Mouse (Mus musculus) embryonic fibroblast, embryonic 13.5 days (primary cell): ENCODE results near the gene Tk1. TPM values are rescaled to one million over a fixed set of nuclear protein-coding genes. Genes with fewer than 3 reads are reported as not detected.
A peak's percentile ranks its signal among the peaks of the same experiment; 100 is the strongest.

Experiments
- H3K27ac ChIP-seq: 2 replicates; pipeline ENCODE4 v1.5.1; 2012; ENCODE audit warnings: low read length, control low read depth, inconsistent platforms; ENCODE audit not compliant: insufficient read depth
- H3K4me1 ChIP-seq: 2 replicates; pipeline ENCODE4 v1.6.1; 2011; ENCODE audit warnings: low read length; ENCODE audit not compliant: control insufficient read depth, insufficient read depth
- H3K4me3 ChIP-seq: 2 replicates; pipeline ENCODE4 v1.5.1; 2011; ENCODE audit warnings: mild to moderate bottlenecking, control low read depth, low read length; ENCODE audit not compliant: insufficient read depth
- CTCF ChIP-seq: IDR thresholded peaks from 2 replicates; pipeline ENCODE4 v1.5.1; 2011; ENCODE audit warnings: mild to moderate bottlenecking, control low read depth, low read length, moderate library complexity, borderline replicate concordance; ENCODE audit not compliant: insufficient read depth
- POLR2A ChIP-seq: IDR thresholded peaks from 2 replicates; pipeline ENCODE4 v1.6.1; 2011; ENCODE audit warnings: low read depth, mild to moderate bottlenecking, control low read depth, low read length, moderate library complexity
- polyA plus RNA-seq: library from polyadenylated mRNA; stranded (reverse); fragments of >200 nt; gene quantifications from 2 replicates; pipeline ENCODE4 v1.2.4, GENCODE M21; 2011; ENCODE audit warnings: low read depth; ENCODE audit not compliant: missing spikeins, insufficient read length

Gene Tk1
- polyA plus RNA-seq, 1 experiment: 61.9 TPM

DNA sequence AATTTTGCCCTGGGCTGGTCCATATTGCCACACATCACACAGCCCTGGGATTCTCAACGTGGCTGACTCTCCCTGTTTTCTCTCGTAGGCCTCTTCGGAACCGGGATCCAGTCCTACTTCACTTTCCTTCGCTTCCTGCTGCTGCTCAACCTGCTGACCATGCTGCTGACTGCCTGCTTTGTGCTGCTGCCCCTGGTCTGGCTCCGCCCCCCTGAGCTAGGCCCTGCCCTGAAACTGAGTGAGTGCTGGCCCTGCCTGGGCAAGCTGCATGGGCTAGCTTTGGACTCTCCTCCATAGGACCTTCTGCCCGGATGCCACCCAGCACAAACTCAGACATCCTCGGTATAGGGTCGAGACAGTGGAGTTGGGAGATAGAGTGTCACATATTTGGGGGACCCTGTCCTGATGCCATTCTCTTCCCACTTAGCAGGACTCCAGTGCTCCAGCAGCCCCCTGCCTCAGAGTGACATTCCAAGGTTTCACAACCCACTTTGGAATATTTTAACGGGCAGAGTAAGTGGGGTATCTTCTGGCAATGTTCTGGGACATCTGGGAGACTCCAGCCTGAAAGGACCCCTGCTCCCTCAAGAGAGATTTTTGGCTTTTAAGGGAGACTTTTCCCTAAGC, 42.1 kb downstream of the Tk1 start:
- no peak for TF ChIP-seq CTCF
- no peak for TF ChIP-seq POLR2A
- no peak overlapping the region for H3K4me3 ChIP-seq
- H3K4me1 ChIP-seq: peaks cover 5% of the 10 kb centered on the region; the same call in 1 of the 2 replicates
- no peak overlapping the region for H3K27ac ChIP-seq

DNA sequence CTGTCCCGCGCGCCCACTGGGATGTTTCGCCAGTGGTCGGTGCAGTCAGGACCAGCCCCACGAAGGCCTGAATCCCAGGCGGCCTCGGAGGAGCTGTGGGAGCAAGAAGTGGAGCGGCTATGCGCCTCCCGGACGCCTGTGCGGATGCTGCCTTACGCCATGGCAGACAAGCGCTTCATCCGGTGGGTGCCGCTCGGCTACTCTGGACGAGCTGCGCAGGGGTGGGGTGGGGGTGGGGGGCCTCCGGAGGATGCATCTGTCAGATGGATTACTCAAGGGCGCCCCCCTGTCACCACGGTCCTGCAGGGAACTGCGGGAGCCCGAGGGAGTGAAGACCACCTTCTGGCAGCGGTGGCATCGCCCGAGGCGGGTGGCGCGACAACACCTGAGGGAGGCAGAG, 42.8 kb downstream of the Tk1 start:
- no peak for TF ChIP-seq POLR2A
- TF ChIP-seq CTCF: 0 out of 2 replicates have a peak, but pooled peaks have one; percentile 14
- Histone ChIP-seq H3K4me3 (no peak overlapping the region), H3K27ac (no peak overlapping the region), H3K4me1 (peaks cover 5% of the 10 kb centered on the region; the same call in 1 of the 2 replicates)

DNA sequence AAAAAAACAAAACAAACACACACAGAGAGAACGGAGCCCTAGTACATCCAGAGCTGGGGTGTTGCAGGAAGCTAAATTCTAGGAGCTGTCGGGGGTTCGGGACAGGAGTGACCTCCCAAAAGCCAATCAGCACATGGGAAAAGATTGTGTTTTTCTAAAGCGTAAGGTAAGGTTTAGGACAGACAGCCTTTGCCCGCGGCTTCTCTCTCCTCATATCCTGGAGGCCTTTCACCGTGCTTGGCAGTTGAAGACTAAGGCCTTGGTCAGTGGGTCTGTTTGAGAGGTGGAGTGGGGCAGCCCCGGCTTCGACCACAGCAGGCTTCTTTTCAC, 43.2 kb downstream of the Tk1 start:
- H3K4me1 ChIP-seq: peaks cover 5% of the 10 kb centered on the region; the same call in 1 of the 2 replicates
- no peak overlapping the region for H3K4me3 ChIP-seq
- H3K27ac ChIP-seq: no peak overlapping the region
- no peak for TF ChIP-seq POLR2A
- no peak for TF ChIP-seq CTCF

DNA sequence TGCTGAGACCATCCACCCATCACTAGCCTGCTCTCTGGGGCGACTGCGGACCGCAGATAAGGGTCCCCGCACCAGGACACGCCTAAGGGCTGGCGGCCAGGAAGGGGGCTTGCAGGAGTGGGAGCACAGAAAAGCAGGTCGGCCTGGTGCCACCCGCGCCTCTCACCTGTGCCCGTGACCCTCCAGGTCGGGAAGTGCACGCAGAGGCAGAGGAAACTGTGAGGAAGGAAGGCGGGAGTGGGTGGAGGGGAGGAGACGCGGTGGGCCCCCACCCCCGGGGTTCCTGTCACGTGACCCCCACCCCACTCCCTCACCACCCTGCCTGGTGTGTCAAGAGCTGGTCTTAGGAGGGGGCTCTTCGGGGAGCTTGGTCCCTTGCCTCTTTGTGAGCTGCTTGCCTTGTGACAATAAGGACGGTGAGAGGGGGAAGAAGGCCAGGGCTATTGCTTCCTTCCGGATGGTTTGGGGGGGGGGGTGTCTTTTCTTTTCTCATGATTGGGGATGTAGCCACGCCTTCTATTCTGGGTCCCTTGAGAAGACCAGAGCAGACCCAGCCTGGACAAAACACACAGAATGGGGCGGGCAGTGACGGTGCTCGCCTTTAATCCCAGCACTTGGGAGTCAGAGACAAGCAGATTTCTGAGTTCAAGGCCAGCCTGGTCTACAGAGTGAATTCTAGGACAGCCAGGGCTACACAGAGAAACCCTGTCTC, 43.7 kb downstream of the Tk1 start, which contains the start of the genes Tmc8 and Tmc6:
Tmc8 (plus strand) TSS at position 84 of the 712 bp plus-strand sequence.
Tmc6 (minus strand) TSS at position 206 of the 712 bp plus-strand sequence.
- Histone ChIP-seq H3K4me3 (0 out of 2 replicates have a peak within 1 kb of the TSS, but pooled peaks have one; percentile 3), H3K27ac (peak within 1 kb of the TSS; percentile 61), H3K4me1 (peaks cover 5% of the 10 kb centered on the region; the same call in 1 of the 2 replicates)
- TF ChIP-seq POLR2A (no peak), CTCF (no peak)

DNA sequence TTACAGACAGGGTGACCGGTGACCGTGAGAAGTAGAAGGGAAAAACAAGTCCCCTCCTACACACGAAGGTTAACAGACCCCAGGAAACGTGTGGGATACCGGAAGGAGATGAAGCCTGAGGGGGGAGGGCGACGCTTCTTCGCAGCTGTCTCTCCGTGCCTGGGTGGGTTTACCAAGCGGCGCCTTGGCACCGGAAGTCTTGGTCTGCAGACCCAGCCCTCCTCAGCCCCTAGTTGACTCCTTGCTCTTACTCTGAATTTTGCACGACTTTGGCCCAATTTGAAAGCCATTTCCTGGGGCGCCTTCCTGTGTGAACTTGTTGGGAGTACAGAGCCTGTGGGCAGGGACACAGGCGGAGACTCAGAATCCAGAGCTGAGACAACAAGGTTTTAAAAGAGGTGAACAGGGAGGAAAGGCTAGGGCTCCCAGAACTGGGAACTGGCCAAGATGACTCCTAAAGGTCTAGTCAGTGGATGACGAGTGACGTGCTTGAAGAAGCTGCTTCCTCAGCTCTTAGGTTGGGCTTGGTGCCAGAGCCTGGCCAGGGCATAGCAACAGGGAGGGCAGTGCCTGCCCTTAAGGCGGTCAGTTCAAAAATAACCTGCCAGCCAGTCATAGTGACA, 44.6 kb downstream of the Tk1 start:
- TF ChIP-seq CTCF: no peak
- no peak for TF ChIP-seq POLR2A
- Histone ChIP-seq H3K27ac (peak overlapping the region; percentile 61), H3K4me3 (0 out of 2 replicates have a peak overlapping the region, but pooled peaks have one; percentile 3), H3K4me1 (peaks cover 5% of the 10 kb centered on the region; the same call in 1 of the 2 replicates)

DNA sequence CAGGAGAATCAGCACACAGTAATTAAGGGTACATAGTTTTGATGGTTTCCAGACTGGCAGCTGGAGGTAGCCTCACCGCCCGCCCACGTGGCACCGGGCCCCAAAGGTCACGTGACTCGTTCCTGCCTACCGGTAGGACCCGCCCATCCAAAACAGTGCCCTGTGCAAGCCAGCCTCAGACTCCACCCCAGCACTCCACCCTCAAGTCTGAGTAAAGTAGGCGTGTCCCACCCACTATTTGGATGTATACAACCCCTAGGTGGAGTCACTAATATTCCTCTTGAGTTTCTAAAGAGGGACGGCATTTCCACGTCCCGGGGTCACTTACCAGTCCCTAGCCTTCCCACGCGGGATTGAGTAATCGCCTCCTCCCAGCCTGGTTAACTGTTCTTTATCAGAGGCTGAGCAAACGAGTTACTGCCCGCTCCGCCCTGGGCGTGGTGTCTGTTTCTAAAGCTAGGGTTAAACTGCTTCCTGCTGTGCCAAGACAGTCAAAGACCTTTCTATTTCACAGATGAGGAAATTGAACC, 45.2 kb downstream of the Tk1 start:
- TF ChIP-seq CTCF (no peak), POLR2A (peak; percentile 40)
- peaks cover 5% of the 10 kb centered on the region; the same call in 1 of the 2 replicates for H3K4me1 ChIP-seq
- peak overlapping the region; percentile 52 for H3K4me3 ChIP-seq
- H3K27ac ChIP-seq: peak overlapping the region; percentile 62

DNA sequence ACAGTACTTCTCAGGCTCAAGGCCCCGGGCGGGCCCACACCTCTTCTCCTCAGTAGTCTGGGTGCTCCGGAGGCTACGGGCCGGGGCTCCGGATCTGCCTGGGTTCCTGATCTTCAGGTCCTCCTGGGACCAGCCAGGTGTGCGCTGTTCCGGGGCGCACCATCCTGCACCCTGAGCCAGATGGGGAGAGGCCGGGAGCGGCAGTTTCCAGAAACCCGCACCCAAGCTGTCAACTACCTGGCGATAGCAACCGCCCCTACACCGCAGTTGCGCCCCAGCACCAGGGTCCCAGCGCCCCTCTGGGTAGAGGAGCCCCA, 45.7 kb downstream of the Tk1 start:
- peak overlapping the region; percentile 52 for H3K4me3 ChIP-seq
- peak overlapping the region; percentile 62 for H3K27ac ChIP-seq
- peaks cover 5% of the 10 kb centered on the region; the same call in 1 of the 2 replicates for H3K4me1 ChIP-seq
- no peak for TF ChIP-seq POLR2A
- TF ChIP-seq CTCF: no peak

DNA sequence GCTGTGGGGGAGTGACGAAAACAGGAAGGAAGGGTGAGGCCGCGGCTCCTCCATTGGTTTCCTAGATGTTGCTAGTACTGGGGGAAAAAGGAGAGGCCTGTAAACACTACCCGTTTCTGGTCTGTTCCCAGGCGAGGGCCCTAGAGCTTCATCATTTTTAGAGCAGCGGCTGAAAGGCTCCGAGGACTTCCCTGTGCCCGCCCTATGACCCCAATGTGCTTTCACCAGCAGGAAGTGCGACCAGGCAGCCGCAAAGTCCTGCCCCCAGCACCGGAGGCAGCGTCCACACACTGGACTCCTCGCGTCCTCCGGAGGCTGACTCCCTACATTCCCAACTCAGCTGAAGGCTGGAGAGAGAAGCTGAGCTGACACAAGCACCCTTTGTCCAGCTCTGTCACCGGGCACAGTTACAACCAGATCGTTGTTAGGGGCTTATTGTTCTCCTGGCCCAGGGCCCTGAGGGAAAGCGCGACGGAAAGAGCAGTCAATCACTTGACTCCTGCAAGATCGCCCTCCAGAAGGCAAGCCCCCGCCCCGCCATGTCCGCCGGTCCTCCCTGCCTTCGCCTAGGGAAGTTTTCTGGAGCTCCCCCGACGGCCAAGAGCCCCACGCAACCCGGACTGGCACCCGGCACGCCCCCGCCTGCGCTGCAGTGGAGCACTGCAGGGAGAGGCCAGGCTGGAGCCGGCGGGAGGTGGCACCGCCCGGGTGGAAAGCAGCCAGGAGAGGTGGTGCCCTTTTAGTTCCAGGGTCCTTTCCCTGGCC, 46.3 kb downstream of the Tk1 start:
- peak overlapping the region; percentile 52 for H3K4me3 ChIP-seq
- H3K27ac ChIP-seq: peak overlapping the region; percentile 62
- peak; percentile 79 for TF ChIP-seq POLR2A
- no peak for TF ChIP-seq CTCF
- peaks cover 5% of the 10 kb centered on the region; the same call in 1 of the 2 replicates for H3K4me1 ChIP-seq
